Mouse (Mus musculus): ENCODE data around the gene Fgfr2.

DNA sequence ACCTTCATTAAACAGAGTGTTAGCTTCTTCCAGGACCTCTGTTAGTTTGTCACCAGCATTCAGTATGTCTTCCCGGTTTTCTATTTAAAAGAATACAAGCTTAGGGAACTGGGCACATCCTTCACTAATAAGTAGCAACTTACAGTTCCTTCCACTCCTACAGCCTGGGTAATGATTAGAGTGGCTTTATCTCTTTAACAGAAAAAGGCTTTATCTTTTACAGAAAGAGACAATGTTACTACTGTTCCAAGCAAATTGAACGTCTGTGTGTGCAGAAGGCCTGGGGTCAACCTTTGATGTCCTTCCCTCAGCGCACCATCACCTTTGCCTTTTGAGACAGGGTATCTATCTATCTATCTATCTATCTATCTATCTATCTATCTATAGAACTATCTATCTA, 2577.3 kb downstream of the Fgfr2 start:
- no peak for TF ChIP-seq CTCF (IDR thresholded peaks at IDR 0.05; ENCODE audit: extremely low read depth, insufficient read length, insufficient replicate concordance, low read depth, low read length)
- TF ChIP-seq POLR2A (IDR thresholded peaks at IDR 0.05; ENCODE audit: low read depth, low read length) = no peak

Measured in small intestine, adult 2 months (tissue).